Mouse (Mus musculus) E14TG2a.4 (cell line): ENCODE results near the gene Hid1.

Experiments used
- CTCF ChIP-seq: conservative IDR thresholded peaks from 2 replicates; pipeline ENCODE4 v1.5.1; 2014; ENCODE audit warnings: low read length
- NANOG ChIP-seq: IDR thresholded peaks from 2 replicates; pipeline ENCODE4 v1.6.1; 2014; ENCODE audit warnings: borderline replicate concordance, low read length, mixed read lengths
- POU5F1 ChIP-seq: IDR thresholded peaks from 2 replicates; pipeline ENCODE4 v1.6.1; 2014; ENCODE audit warnings: low read length, borderline replicate concordance

- TF ChIP-seq CTCF (no peak), POU5F1 (no peak), NANOG (no peak)
Observed at GRCm38 (mm10) chr11:115337826-115338225, 29.7 kb downstream of the Hid1 start.
